Mouse (Mus musculus): ENCODE measurements around the gene Polg2. TPM values are rescaled to one million over a fixed set of nuclear protein-coding genes. Genes with fewer than 3 reads are reported as not detected.
"Not testable (repeated sequence)": the region's sequence is repeated elsewhere in the genome, so short reads cannot be mapped to it uniquely, and the experiment has no call there.

The Polg2 gene
- total RNA-seq, 2 experiments from 2014 or later, result 3.8 to 4.1 TPM

- intact Hi-C loops (cut with DNase I), result no loop called here
- DNase-seq, result no peak
Measured at GRCm38 (mm10) chr11:106730714-106731113, 48.6 kb downstream of the Polg2 start.

- DNase-seq, result no peak
- intact Hi-C loops (cut with DNase I), result no loop called here
Measured at GRCm38 (mm10) chr11:106729656-106730055, 49.7 kb downstream of the Polg2 start.

- intact Hi-C loops (cut with DNase I), result no loop called here
- no peak for DNase-seq
Measured at GRCm38 (mm10) chr11:106728402-106729366, 50.7 kb downstream of the Polg2 start.

- DNase-seq, result no peak
- intact Hi-C loops (cut with DNase I), result no loop called here
Measured at GRCm38 (mm10) chr11:106727967-106728366, 51.4 kb downstream of the Polg2 start.

GRCm38 (mm10) chr11:106724916-106725235, 54.5 kb downstream of the Polg2 start:
- DNase-seq; intact Hi-C loops (cut with DNase I): not testable (repeated sequence)

- no peak for DNase-seq
- intact Hi-C loops (cut with DNase I), result no loop called here
Measured at GRCm38 (mm10) chr11:106724176-106724915, 55.0 kb downstream of the Polg2 start.

- intact Hi-C loops (cut with DNase I), result no loop called here
- DNase-seq, result peak in 1 of 2 experiments; percentile 38
Measured at GRCm38 (mm10) chr11:106723611-106724125, 55.7 kb downstream of the Polg2 start.

GRCm38 (mm10) chr11:106722831-106723361, 56.4 kb downstream of the Polg2 start:
- intact Hi-C loops (cut with DNase I), result no loop called here
- DNase-seq, result peak; percentile 40 to 46

- intact Hi-C loops (cut with DNase I), result no loop called here
- no peak for DNase-seq
Measured at GRCm38 (mm10) chr11:106720379-106720778, 59.0 kb downstream of the Polg2 start.

Small RNAs within 50 kb of the gene (microRNA-seq; reads per million reads assigned to microRNA genes)
- 0 to 0.36 reads per million in 2 experiments for gene Gm25994
- 19.6 to 21.0 reads per million in 2 experiments for gene Mir3064

Other genes starting within 250 kb of the Polg2 start
- 10 to 100 TPM; 38.2 to 39.2 TPM for gene Tex2, start 166.1 kb downstream of the Polg2 start, total RNA-seq (2021)
- gene Pecam1, start 28.9 kb downstream of the Polg2 start, total RNA-seq (2021), result 100 to 1,000 TPM; 173 to 180 TPM
- 1 to 10 TPM; 1.3 to 1.4 TPM for gene Milr1, start 28.3 kb downstream of the Polg2 start, total RNA-seq (2021)
- 100 to 1,000 TPM; 425 to 428 TPM for gene Ddx5, start 9.6 kb upstream of the Polg2 start, total RNA-seq (2021)
- gene Cep95, start 9.7 kb upstream of the Polg2 start, total RNA-seq (2021), result 1 to 10 TPM; 8.2 to 8.3 TPM
- gene Smurf2, start 141.2 kb upstream of the Polg2 start, total RNA-seq (2021), result 10 to 100 TPM; 36.4 to 39.4 TPM
- 100 to 1,000 TPM in 1 of 2 experiments, 10 to 100 TPM in 1; 84.2 to 103 TPM for gene Kpna2, start 220.0 kb upstream of the Polg2 start, total RNA-seq (2021)
- 1 to 10 TPM; 1.8 to 2.7 TPM for gene 1810010H24Rik, start 246.1 kb upstream of the Polg2 start, total RNA-seq (2021)

All from heart, postnatal 14 days (tissue).